Mouse (Mus musculus): ENCODE results near the gene Tspyl2. TPM values are rescaled to one million over a fixed set of nuclear protein-coding genes. Genes with fewer than 3 reads are reported as not detected.
"Not testable (repeated sequence)": the region's sequence is repeated elsewhere in the genome, so short reads cannot be mapped to it uniquely, and the experiment has no call there.

Gene Tspyl2
- polyA plus RNA-seq, 1 experiment from 2014 or later: 60.5 TPM

GRCm38 (mm10) chrX:152341496-152341895 is 729 bp downstream of the Tspyl2 start:
- Histone ChIP-seq H3K4me2 (ENCODE audit: low read length) (peak overlapping the region; percentile 53), H3K27me3 (ENCODE audit: control insufficient read depth, insufficient read depth, low read depth, low read length) (peaks cover 26% of the 10 kb centered on the region), H3K4me1 (ENCODE audit: control insufficient read depth, insufficient read depth, low read length) (peaks cover 20% of the 10 kb centered on the region), H3K9ac (ENCODE audit: low read depth, low read length) (peak overlapping the region; percentile 81), H3K9me3 (replicated peaks; ENCODE audit: control insufficient read depth, low read length, poor library complexity, severe bottlenecking) (no peaks in the 10 kb centered on the region), H3K27ac (ENCODE audit: low read length) (peak overlapping the region; percentile 88), H3K36me3 (ENCODE audit: control insufficient read depth, insufficient read depth, low read length) (no peaks in the 10 kb centered on the region), H3K4me3 (ENCODE audit: low read depth, low read length) (peak overlapping the region; percentile 53)
- 31% methylated on average over 11 of the region's 11 CpGs for WGBS
- no peak for ATAC-seq

GRCm38 (mm10) chrX:152336546-152337332 is 5.5 kb downstream of the Tspyl2 start:
- peak; percentile 99 for ATAC-seq
- Histone ChIP-seq H3K4me3 (ENCODE audit: low read depth, low read length) (peak overlapping the region; percentile 26), H3K4me1 (ENCODE audit: control insufficient read depth, insufficient read depth, low read length) (peaks cover 18% of the 10 kb centered on the region), H3K4me2 (ENCODE audit: low read length) (peak overlapping the region; percentile 54), H3K27me3 (ENCODE audit: control insufficient read depth, insufficient read depth, low read depth, low read length) (peaks cover 18% of the 10 kb centered on the region), H3K9ac (ENCODE audit: low read depth, low read length) (peak overlapping the region; percentile 65), H3K9me3 (replicated peaks; ENCODE audit: control insufficient read depth, low read length, poor library complexity, severe bottlenecking) (no peaks in the 10 kb centered on the region), H3K27ac (ENCODE audit: low read length) (peak overlapping the region; percentile 91), H3K36me3 (ENCODE audit: control insufficient read depth, insufficient read depth, low read length) (no peaks in the 10 kb centered on the region)
- WGBS: 9% methylated on average over 33 of the region's 33 CpGs

GRCm38 (mm10) chrX:152336123-152336522 is 6.1 kb downstream of the Tspyl2 start:
- H3K4me3 ChIP-seq (ENCODE audit: low read depth, low read length); H3K9ac ChIP-seq (ENCODE audit: low read depth, low read length); H3K36me3 ChIP-seq (ENCODE audit: control insufficient read depth, insufficient read depth, low read length); H3K9me3 ChIP-seq (replicated peaks; ENCODE audit: control insufficient read depth, low read length, poor library complexity, severe bottlenecking): not testable (repeated sequence)
- ATAC-seq: peak; percentile 37
- peak overlapping the region; percentile 91 for H3K27ac ChIP-seq (ENCODE audit: low read length)
- WGBS: 43% methylated on average over 4 of the region's 4 CpGs
- 0 out of 2 replicates have a peak overlapping the region, but pooled peaks have one; percentile 22 for H3K4me2 ChIP-seq (ENCODE audit: low read length)
- peaks cover 16% of the 10 kb centered on the region for H3K4me1 ChIP-seq (ENCODE audit: control insufficient read depth, insufficient read depth, low read length)
- H3K27me3 ChIP-seq (ENCODE audit: control insufficient read depth, insufficient read depth, low read depth, low read length): peaks cover 14% of the 10 kb centered on the region

DNA sequence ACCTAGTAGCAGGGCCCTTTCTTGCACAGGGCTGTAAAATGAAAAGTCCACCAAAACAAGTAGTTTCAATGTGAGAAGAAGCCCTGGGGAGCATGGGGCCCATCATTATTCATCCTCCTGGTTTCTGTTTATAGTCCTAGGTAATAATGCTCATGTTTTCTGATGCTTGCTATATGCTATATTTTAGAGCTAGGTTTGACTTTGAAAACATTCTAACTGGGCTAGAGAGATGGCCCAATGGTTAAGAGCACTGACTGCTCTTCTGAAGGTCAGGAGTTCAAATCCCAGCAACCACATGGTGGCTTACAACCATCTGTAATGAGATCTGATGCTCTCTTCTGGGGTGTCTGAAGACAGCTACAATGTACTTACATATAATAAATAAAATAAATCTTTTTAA is 12.8 kb downstream of the Tspyl2 start:
- H3K4me2 ChIP-seq (ENCODE audit: low read length); H3K4me3 ChIP-seq (ENCODE audit: low read depth, low read length); H3K9me3 ChIP-seq (replicated peaks; ENCODE audit: control insufficient read depth, low read length, poor library complexity, severe bottlenecking); H3K36me3 ChIP-seq (ENCODE audit: control insufficient read depth, insufficient read depth, low read length); H3K4me1 ChIP-seq (ENCODE audit: control insufficient read depth, insufficient read depth, low read length); H3K27ac ChIP-seq (ENCODE audit: low read length); H3K9ac ChIP-seq (ENCODE audit: low read depth, low read length); ATAC-seq: not testable (repeated sequence)
- peaks cover 24% of the 10 kb centered on the region for H3K27me3 ChIP-seq (ENCODE audit: control insufficient read depth, insufficient read depth, low read depth, low read length)

DNA sequence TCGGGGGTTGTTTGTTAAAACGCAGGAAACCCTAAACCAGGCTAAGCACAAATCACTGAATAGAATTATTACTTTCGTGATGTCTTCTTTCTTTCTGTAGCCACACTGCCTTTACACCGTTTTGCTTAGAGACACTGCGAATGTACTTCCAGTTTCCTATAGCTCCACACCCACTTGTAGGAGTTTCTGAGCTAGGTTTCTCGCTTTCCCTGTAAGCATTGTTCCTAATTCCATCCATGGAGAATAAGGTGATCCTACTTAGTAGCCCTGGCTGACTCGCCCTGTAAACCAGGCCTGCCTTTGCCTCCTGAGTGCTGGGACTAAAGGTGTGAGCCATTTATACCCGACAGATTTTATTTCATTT is 14.6 kb downstream of the Tspyl2 start:
- Histone ChIP-seq H3K9me3 (replicated peaks; ENCODE audit: control insufficient read depth, low read length, poor library complexity, severe bottlenecking) (no peaks in the 10 kb centered on the region), H3K9ac (ENCODE audit: low read depth, low read length) (no peak overlapping the region), H3K4me1 (ENCODE audit: control insufficient read depth, insufficient read depth, low read length) (peaks cover 8% of the 10 kb centered on the region), H3K27ac (ENCODE audit: low read length) (peak overlapping the region; percentile 28), H3K4me2 (ENCODE audit: low read length) (peak overlapping the region; percentile 53), H3K36me3 (ENCODE audit: control insufficient read depth, insufficient read depth, low read length) (no peaks in the 10 kb centered on the region), H3K4me3 (ENCODE audit: low read depth, low read length) (peak overlapping the region; percentile 53), H3K27me3 (ENCODE audit: control insufficient read depth, insufficient read depth, low read depth, low read length) (peaks cover 24% of the 10 kb centered on the region)
- ATAC-seq: peak; percentile 22
- WGBS: 18% methylated on average over 8 of the region's 8 CpGs

DNA sequence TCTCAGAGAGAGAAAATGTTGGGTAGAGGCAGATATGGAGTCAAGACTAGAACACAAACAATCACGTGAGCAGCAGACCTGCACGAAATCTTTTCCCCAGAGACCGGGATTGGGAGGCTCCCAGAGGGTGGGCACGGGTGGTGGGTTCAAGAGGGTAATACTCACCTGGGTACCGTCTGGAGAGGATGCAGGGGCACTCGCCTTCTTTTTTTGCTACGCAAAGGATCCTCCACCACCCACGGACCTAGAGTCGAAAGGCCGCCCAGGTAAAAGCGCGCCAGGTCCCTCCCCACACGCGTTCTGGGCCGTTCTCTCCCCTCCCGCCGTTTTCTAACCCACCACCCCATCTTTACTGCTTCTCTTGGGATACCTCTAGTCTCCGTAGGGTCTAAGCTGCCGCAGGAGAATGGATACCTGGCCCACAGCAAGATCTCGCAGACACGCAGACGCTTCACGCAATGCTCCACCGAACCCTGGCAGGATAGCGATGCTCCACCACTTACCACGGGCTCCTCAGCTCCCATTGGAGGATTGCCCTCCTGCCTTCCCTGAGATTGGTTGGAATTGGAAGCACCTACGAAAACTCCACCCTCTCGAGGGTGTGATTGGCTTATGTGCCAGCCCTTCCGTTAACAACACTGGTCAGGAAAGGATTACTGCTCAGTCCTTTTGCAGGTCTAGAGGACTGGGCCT is 15.1 kb downstream of the Tspyl2 start, which contains the start of gene Kantr:
TSS of gene Kantr (minus strand) at position 500 of the 693 bp plus-strand sequence.
- peak; percentile 99 for ATAC-seq
- Histone ChIP-seq H3K9me3 (replicated peaks; ENCODE audit: control insufficient read depth, low read length, poor library complexity, severe bottlenecking) (no peaks in the 10 kb centered on the region), H3K27me3 (ENCODE audit: control insufficient read depth, insufficient read depth, low read depth, low read length) (peaks cover 24% of the 10 kb centered on the region), H3K4me1 (ENCODE audit: control insufficient read depth, insufficient read depth, low read length) (peaks cover 8% of the 10 kb centered on the region), H3K4me2 (ENCODE audit: low read length) (peak within 1 kb of the TSS; percentile 54), H3K36me3 (ENCODE audit: control insufficient read depth, insufficient read depth, low read length) (no peaks in the 10 kb centered on the region), H3K9ac (ENCODE audit: low read depth, low read length) (peak within 1 kb of the TSS; percentile 58), H3K4me3 (ENCODE audit: low read depth, low read length) (peak within 1 kb of the TSS; percentile 53), H3K27ac (ENCODE audit: low read length) (peak within 1 kb of the TSS; percentile 80)
- WGBS: 14% methylated on average over 28 of the region's 29 CpGs

DNA sequence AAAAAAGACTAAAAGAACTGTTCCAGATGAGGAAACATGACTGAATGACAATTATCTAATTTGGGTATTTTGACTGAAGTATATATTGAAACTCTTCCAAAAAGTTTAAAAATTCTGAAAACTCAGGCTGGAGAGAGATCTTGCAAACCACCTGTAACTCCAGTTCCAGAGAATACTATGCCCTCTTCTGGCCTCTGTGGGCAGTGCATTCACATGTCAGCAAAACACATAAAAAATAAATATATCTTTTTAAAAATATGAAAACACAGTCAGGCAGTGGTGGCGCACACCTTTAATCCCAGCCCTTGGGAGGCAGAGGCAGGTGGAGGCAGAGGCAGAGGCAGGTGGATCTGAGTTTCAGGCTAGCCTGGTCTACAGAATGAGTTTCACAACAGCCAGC is 18.6 kb downstream of the Tspyl2 start:
- H3K27me3 ChIP-seq (ENCODE audit: control insufficient read depth, insufficient read depth, low read depth, low read length): peaks cover 23% of the 10 kb centered on the region
- ATAC-seq: no peak
- H3K4me3 ChIP-seq (ENCODE audit: low read depth, low read length): no peak overlapping the region
- no peak overlapping the region for H3K27ac ChIP-seq (ENCODE audit: low read length)
- WGBS: 96% methylated on average over 1 of the region's 1 CpGs
- no peak overlapping the region for H3K4me2 ChIP-seq (ENCODE audit: low read length)
- H3K9me3 ChIP-seq (replicated peaks; ENCODE audit: control insufficient read depth, low read length, poor library complexity, severe bottlenecking): no peaks in the 10 kb centered on the region
- no peak overlapping the region for H3K9ac ChIP-seq (ENCODE audit: low read depth, low read length)
- no peaks in the 10 kb centered on the region for H3K36me3 ChIP-seq (ENCODE audit: control insufficient read depth, insufficient read depth, low read length)
- peaks cover 8% of the 10 kb centered on the region for H3K4me1 ChIP-seq (ENCODE audit: control insufficient read depth, insufficient read depth, low read length)

- H3K9ac ChIP-seq (ENCODE audit: low read depth, low read length): no peak overlapping the region
- no peak for ATAC-seq
- H3K27me3 ChIP-seq (ENCODE audit: control insufficient read depth, insufficient read depth, low read depth, low read length): peaks cover 20% of the 10 kb centered on the region
- no peaks in the 10 kb centered on the region for H3K36me3 ChIP-seq (ENCODE audit: control insufficient read depth, insufficient read depth, low read length)
- H3K4me1 ChIP-seq (ENCODE audit: control insufficient read depth, insufficient read depth, low read length): peaks cover 8% of the 10 kb centered on the region
- H3K4me2 ChIP-seq (ENCODE audit: low read length): no peak overlapping the region
- no peak overlapping the region for H3K27ac ChIP-seq (ENCODE audit: low read length)
- H3K4me3 ChIP-seq (ENCODE audit: low read depth, low read length): no peak overlapping the region
- 40% methylated on average over 2 of the region's 2 CpGs for WGBS
- no peaks in the 10 kb centered on the region for H3K9me3 ChIP-seq (replicated peaks; ENCODE audit: control insufficient read depth, low read length, poor library complexity, severe bottlenecking)
These were observed 19.4 kb downstream of the Tspyl2 start for GRCm38 (mm10) chrX:152322776-152323175.

DNA sequence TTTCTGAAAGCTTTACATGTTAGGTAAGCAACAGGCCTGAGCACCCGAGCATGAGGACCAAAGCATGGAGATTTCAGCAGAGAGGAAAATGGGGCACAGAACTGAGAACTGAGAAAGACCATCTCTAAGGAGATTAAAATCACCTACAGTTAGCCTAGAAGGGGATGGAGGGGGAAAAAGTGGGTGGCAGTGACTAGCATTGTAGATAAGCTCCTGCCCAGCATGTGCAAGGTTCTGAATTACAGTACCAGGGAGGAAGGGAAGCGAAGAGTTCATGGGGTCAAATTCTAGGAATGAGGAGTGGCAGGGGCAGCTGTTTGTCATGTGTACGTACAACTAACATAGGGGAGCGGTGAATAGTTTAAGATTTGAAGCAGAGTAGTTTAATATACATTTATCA is 21.7 kb downstream of the Tspyl2 start:
- Histone ChIP-seq H3K9ac (ENCODE audit: low read depth, low read length) (no peak overlapping the region), H3K4me2 (ENCODE audit: low read length) (no peak overlapping the region), H3K4me1 (ENCODE audit: control insufficient read depth, insufficient read depth, low read length) (peaks cover 2% of the 10 kb centered on the region; the same call in 1 of the 2 replicates), H3K36me3 (ENCODE audit: control insufficient read depth, insufficient read depth, low read length) (no peaks in the 10 kb centered on the region), H3K9me3 (replicated peaks; ENCODE audit: control insufficient read depth, low read length, poor library complexity, severe bottlenecking) (no peaks in the 10 kb centered on the region), H3K27ac (ENCODE audit: low read length) (no peak overlapping the region), H3K27me3 (ENCODE audit: control insufficient read depth, insufficient read depth, low read depth, low read length) (peaks cover 3% of the 10 kb centered on the region), H3K4me3 (ENCODE audit: low read depth, low read length) (no peak overlapping the region)
- ATAC-seq: no peak
- WGBS: 90% methylated on average over 4 of the region's 4 CpGs

Data from midbrain, embryonic 16.5 days (tissue).